Mouse (Mus musculus) C2C12 (cell line): ENCODE data around the gene Cadps2. TPM values are rescaled to one million over a fixed set of nuclear protein-coding genes. Genes with fewer than 3 reads are reported as not detected.

Experiments
- H3K27me3 ChIP-seq: one replicate; pipeline ENCODE4 v1.6.1; 2011; ENCODE audit not compliant: control insufficient read depth, insufficient read depth, insufficient read length
- H3K36me3 ChIP-seq: one replicate; pipeline ENCODE4 v1.6.1; 2011; ENCODE audit not compliant: control insufficient read depth, insufficient read depth
- H3K4me3 ChIP-seq: one replicate; pipeline ENCODE4 v1.5.1; 2011; ENCODE audit warnings: mild to moderate bottlenecking, control low read depth; ENCODE audit not compliant: poor library complexity, insufficient read depth, severe bottlenecking
- H3K79me2 ChIP-seq: one replicate; pipeline ENCODE4 v1.6.1; 2011; ENCODE audit not compliant: control insufficient read depth, insufficient read depth
- H3K79me3 ChIP-seq: one replicate; pipeline ENCODE4 v1.6.1; 2011; ENCODE audit warnings: low read depth, control low read depth
- H3ac ChIP-seq: one replicate; pipeline ENCODE3; 2011; ENCODE audit warnings: low read depth; ENCODE audit not compliant: control insufficient read depth, insufficient read length
- CEBPB ChIP-seq: IDR thresholded peaks from one replicate; pipeline ENCODE4 v1.6.1; 2011; ENCODE audit warnings: low read depth, mild to moderate bottlenecking, control low read depth, moderate library complexity
- CTCF ChIP-seq: IDR thresholded peaks from one replicate; pipeline ENCODE4 v1.5.1; 2011; ENCODE audit not compliant: control insufficient read depth, insufficient read depth, insufficient read length
- FOSL1 ChIP-seq: IDR thresholded peaks from one replicate; pipeline ENCODE4 v1.8.0; 2011; ENCODE audit warnings: mild to moderate bottlenecking, low read length; ENCODE audit not compliant: poor library complexity, insufficient read depth, severe bottlenecking
- MAX ChIP-seq: IDR thresholded peaks from one replicate; pipeline ENCODE4 v1.6.1; 2011; ENCODE audit warnings: mild to moderate bottlenecking, control low read depth
- MYOD1 ChIP-seq: IDR thresholded peaks from one replicate; pipeline ENCODE4 v1.6.1; 2011; ENCODE audit warnings: low read depth; ENCODE audit not compliant: control insufficient read depth, insufficient read length
- MYOG ChIP-seq: IDR thresholded peaks from one replicate; pipeline ENCODE4 v1.6.1; 2011; ENCODE audit not compliant: control insufficient read depth, insufficient read length; ENCODE audit errors: extremely low read depth
- USF1 ChIP-seq: IDR thresholded peaks from one replicate; pipeline ENCODE4 v1.6.1; 2011; ENCODE audit warnings: low read depth, mild to moderate bottlenecking, control low read depth, moderate library complexity
- polyA plus RNA-seq: library from polyadenylated mRNA; unstranded; fragments of >200 nt; fragmentation: generic; extraction: Trizol; gene quantifications from one replicate; pipeline ENCODE4 v1.2.1, GENCODE M21; 2012; ENCODE audit warnings: missing spikeins

Gene Cadps2
- polyA plus RNA-seq, 1 experiment, result not detected

DNA sequence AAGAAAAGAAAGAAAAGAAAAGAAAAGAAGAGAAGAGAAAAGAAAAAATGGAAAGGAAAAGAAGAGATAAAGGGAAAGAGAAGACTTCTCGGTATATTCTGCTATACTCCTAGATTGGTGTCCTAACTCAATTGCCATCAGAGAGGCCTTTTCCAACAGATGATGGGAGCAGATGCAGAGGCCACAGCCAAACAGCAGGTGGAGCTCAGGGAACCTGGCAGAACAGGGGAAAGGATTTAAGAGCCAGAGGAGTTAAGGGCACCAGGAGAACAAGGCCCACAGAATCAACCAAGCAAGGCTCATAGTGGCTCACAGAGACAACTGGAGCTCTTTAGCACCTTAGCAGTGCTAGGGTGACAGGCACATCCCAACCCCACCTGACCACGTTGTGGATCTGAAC, 366.5 kb downstream of the Cadps2 start:
- no peaks in the 10 kb centered on the region for H3K79me2 ChIP-seq
- no peaks in the 10 kb centered on the region for H3K79me3 ChIP-seq
- H3K4me3 ChIP-seq, result no peak overlapping the region
- no peaks in the 10 kb centered on the region for H3K27me3 ChIP-seq
- TF ChIP-seq MYOD1 (no peak), CEBPB (no peak), USF1 (no peak), MAX (no peak), CTCF (no peak), MYOG (no peak), FOSL1 (no peak)
- no peak overlapping the region for H3ac ChIP-seq
- H3K36me3 ChIP-seq, result no peaks in the 10 kb centered on the region

DNA sequence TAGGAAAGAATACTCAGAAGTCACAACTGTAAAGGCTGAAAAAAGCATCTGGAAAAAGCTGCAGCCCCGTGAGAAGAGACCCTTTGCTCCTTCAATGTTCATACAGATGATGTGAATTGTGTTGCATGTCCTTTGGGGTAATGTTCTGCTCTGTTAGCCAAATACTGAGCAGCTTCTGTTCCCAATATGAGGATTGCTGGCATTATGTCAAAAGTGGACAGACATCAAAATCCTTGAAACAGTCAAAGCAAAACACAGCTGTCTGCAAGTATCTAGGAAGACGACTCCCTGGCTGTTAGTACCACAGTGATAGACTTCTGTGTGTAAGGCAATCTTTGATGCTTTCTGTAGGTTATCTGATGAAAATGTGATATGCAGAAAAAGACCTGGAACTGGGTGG, 367.4 kb downstream of the Cadps2 start:
- no peak for TF ChIP-seq MYOD1
- TF ChIP-seq USF1, result no peak
- no peak for TF ChIP-seq FOSL1
- no peak for TF ChIP-seq MYOG
- no peak for TF ChIP-seq CEBPB
- no peak for TF ChIP-seq CTCF
- TF ChIP-seq MAX, result no peak

GRCm38 (mm10) chr6:23467885-23468284, 371.3 kb downstream of the Cadps2 start:
- Histone ChIP-seq H3ac (no peak overlapping the region), H3K79me3 (no peaks in the 10 kb centered on the region), H3K36me3 (no peaks in the 10 kb centered on the region), H3K79me2 (no peaks in the 10 kb centered on the region), H3K4me3 (no peak overlapping the region), H3K27me3 (no peaks in the 10 kb centered on the region)
- no peak for TF ChIP-seq CEBPB
- no peak for TF ChIP-seq FOSL1
- TF ChIP-seq CTCF, result no peak
- TF ChIP-seq USF1, result no peak
- no peak for TF ChIP-seq MYOG
- TF ChIP-seq MYOD1, result no peak
- TF ChIP-seq MAX, result no peak

More for the DNA sequence above, 367.4 kb downstream of the Cadps2 start:
- Histone ChIP-seq H3K36me3 (no peaks in the 10 kb centered on the region), H3ac (no peak overlapping the region), H3K79me2 (no peaks in the 10 kb centered on the region), H3K79me3 (no peaks in the 10 kb centered on the region), H3K27me3 (no peaks in the 10 kb centered on the region), H3K4me3 (no peak overlapping the region)

DNA sequence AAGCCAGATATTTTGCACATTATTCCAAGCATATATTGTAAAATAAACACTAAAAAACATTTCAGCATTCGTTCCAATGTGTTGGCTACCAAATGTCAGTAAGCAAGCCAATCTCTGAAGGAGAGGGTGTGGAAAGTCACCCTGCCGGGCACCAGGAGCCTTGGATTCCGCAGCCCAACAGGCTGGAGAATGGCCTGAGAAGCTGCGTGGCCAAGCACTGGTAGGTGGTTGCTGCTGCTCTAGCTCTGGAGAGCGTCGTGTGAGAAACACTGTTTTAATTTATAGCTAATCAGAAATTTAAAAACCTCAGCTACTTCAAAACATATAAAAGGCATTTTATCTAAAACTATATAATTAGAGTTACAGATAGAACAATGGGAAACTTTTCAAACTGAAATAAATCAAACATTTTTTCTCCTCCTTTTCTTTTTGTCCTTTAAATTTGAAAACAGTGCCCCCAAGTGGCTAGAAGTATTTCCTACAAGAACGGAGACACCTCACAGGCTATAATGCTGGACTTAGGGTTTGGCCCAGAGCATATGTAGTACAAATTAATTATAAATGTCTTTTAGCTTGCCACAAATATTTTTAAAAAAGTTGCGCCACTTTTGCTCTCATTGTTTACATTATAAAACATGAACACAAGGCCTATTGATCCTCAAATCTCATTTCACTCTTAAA, 376.5 kb downstream of the Cadps2 start:
- Histone ChIP-seq H3K79me2 (no peaks in the 10 kb centered on the region), H3K36me3 (no peaks in the 10 kb centered on the region), H3ac (no peak overlapping the region), H3K4me3 (no peak overlapping the region), H3K79me3 (no peaks in the 10 kb centered on the region), H3K27me3 (no peaks in the 10 kb centered on the region)
- TF ChIP-seq CEBPB (no peak), CTCF (no peak)

GRCm38 (mm10) chr6:23457748-23458147, 381.5 kb downstream of the Cadps2 start:
- H3K79me2 ChIP-seq, result no peaks in the 10 kb centered on the region
- no peak overlapping the region for H3K4me3 ChIP-seq
- H3K36me3 ChIP-seq, result no peaks in the 10 kb centered on the region
- H3K27me3 ChIP-seq, result no peaks in the 10 kb centered on the region
- no peak for TF ChIP-seq MAX
- no peak for TF ChIP-seq CEBPB
- no peak for TF ChIP-seq FOSL1
- no peak for TF ChIP-seq MYOG
- no peak for TF ChIP-seq MYOD1
- TF ChIP-seq CTCF, result no peak
- no peak for TF ChIP-seq USF1
- no peak overlapping the region for H3ac ChIP-seq
- H3K79me3 ChIP-seq, result no peaks in the 10 kb centered on the region

DNA sequence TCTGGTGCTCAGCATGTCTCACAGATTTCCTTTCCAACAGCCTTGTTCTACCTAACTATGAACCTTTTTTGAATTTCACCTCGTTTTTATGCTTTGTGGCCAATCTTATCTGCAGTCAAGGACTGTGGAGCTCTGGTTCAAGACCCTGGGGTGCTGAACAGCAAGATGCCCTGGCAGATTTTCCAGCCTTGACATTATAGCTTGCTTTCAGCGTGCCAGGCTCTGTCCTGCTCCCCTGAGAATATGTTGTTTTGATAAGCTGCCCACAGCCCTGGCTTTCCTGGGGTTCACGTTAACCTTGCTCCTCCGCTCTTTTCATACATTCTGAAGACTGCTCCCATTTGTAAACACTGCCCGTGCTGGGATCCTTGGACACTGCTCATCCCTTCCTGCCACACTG, 385.3 kb downstream of the Cadps2 start:
- TF ChIP-seq CEBPB, result no peak
- no peak for TF ChIP-seq FOSL1
- TF ChIP-seq MAX, result no peak
- no peak for TF ChIP-seq MYOG
- no peak for TF ChIP-seq CTCF
- no peak for TF ChIP-seq MYOD1
- TF ChIP-seq USF1, result no peak
- H3K36me3 ChIP-seq, result no peaks in the 10 kb centered on the region
- no peak overlapping the region for H3ac ChIP-seq
- H3K79me2 ChIP-seq, result no peaks in the 10 kb centered on the region
- H3K79me3 ChIP-seq, result no peaks in the 10 kb centered on the region
- H3K27me3 ChIP-seq, result no peaks in the 10 kb centered on the region
- H3K4me3 ChIP-seq, result no peak overlapping the region
